Mouse (Mus musculus) liver, embryonic 14.5 days (tissue): Measurements from ENCODE around the gene Gm8180.
"Not testable (repeated sequence)": the region's sequence is repeated elsewhere in the genome, so short reads cannot be mapped to it uniquely, and the experiment has no call there.

Experiments
- CTCF ChIP-seq: IDR thresholded peaks from 2 replicates; pipeline ENCODE4 v1.5.1; 2016; ENCODE audit warnings: antibody characterized with exemption, low read depth, control low read depth
- EP300 ChIP-seq: IDR thresholded peaks from 2 replicates; pipeline ENCODE4 v1.6.1; 2016; ENCODE audit warnings: antibody characterized with exemption, low read depth

- not testable (repeated sequence) for TF ChIP-seq EP300, CTCF
Observed at GRCm38 (mm10) chr14:43793811-43794210, 9.3 kb upstream of the Gm8180 start.
